Mouse (Mus musculus) erythroblast, embryonic 14.5 days (primary cell): ENCODE results near the gene Cpne5.

ENCODE experiments used
- GATA1 ChIP-seq: IDR thresholded peaks from 2 replicates; pipeline ENCODE4 v1.6.1; 2012; ENCODE audit warnings: low read length, inconsistent platforms, mixed read lengths
- TAL1 ChIP-seq: IDR thresholded peaks from 3 replicates; pipeline ENCODE4 v1.6.1; 2012; ENCODE audit warnings: low read length, inconsistent platforms, mixed read lengths

GRCm38 (mm10) chr17:29258921-29259320, 21.0 kb upstream of the Cpne5 start:
- TF ChIP-seq GATA1 = no peak
- TF ChIP-seq TAL1 = no peak
